Mouse (Mus musculus) bone marrow macrophage, adult 2 months (primary cell): Measurements from ENCODE around the gene Nod2.

Experiments
- CTCF ChIP-seq: IDR thresholded peaks from 2 replicates; pipeline ENCODE4 v1.5.1; 2012; ENCODE audit warnings: low read depth, mild to moderate bottlenecking, low read length, moderate library complexity
- POLR2A ChIP-seq: IDR thresholded peaks from 2 replicates; pipeline ENCODE4 v1.6.1; 2012; ENCODE audit warnings: mild to moderate bottlenecking, low read depth, low read length, borderline replicate concordance

GRCm38 (mm10) chr8:88675372-88676165, 28.5 kb downstream of the Nod2 start:
- TF ChIP-seq POLR2A (no peak), CTCF (no peak)
